In genomic region chr7:55986526-55987214, GRCm38 (mm10) we compare ENCODE assay signal across 7 mouse cellular contexts. TPM values are rescaled to one million over a fixed set of nuclear protein-coding genes. Genes with fewer than 3 reads are reported as not detected.
DNase-seq lines count a peak whose midpoint lies in the region; ATAC-seq lines count a peak whose summit lies in the region.

No protein-coding gene starts in this region.

- no peak overlapping the region for H3K4me3 ChIP-seq in intestine, embryonic 16.5 days (ENCODE audit: low read length)
- no peak overlapping the region for H3K4me3 ChIP-seq in midbrain, embryonic 13.5 days (replicated peaks)

- no peaks in the 10 kb centered on the region for H3K27me3 ChIP-seq in intestine, embryonic 16.5 days (replicated peaks; ENCODE audit: control insufficient read depth, insufficient read depth, low read length)
- H3K27me3 ChIP-seq in midbrain, embryonic 13.5 days, result no peaks in the 10 kb centered on the region

- peak; percentile 30 for DNase-seq in adrenal gland, adult 8-10 months
- DNase-seq in embryo, embryonic 11 days, result peak; percentile 78
- peak; percentile 54 to 80 for DNase-seq in gastrocnemius, postnatal 4 days (ENCODE audit: low spot score in 2 of 2)
- DNase-seq in left cerebral cortex, postnatal 4 days, result peak; percentile 89
- DNase-seq in spleen, adult 12 weeks (ENCODE audit: low spot score), result peak; percentile 45

- no peaks in the 10 kb centered on the region for H3K4me1 ChIP-seq in intestine, embryonic 16.5 days (ENCODE audit: control insufficient read depth, insufficient read depth, low read length)
- H3K4me1 ChIP-seq in midbrain, embryonic 13.5 days (replicated peaks), result no peaks in the 10 kb centered on the region

- H3K27ac ChIP-seq in intestine, embryonic 16.5 days (ENCODE audit: low read length), result no peak overlapping the region
- no peak overlapping the region for H3K27ac ChIP-seq in midbrain, embryonic 13.5 days

- peak; percentile 72 for ATAC-seq in intestine, embryonic 16.5 days
- peak; percentile 66 for ATAC-seq in midbrain, embryonic 13.5 days

- 33% methylated on average over 13 of the region's 13 CpGs for WGBS in intestine, embryonic 16.5 days
- WGBS in midbrain, embryonic 13.5 days, result 40% methylated on average over 13 of the region's 13 CpGs

- H3K9ac ChIP-seq in intestine, embryonic 16.5 days (ENCODE audit: low read depth, low read length), result no peak overlapping the region
- no peak overlapping the region for H3K9ac ChIP-seq in midbrain, embryonic 13.5 days (replicated peaks)

- no peaks in the 10 kb centered on the region for H3K9me3 ChIP-seq in intestine, embryonic 16.5 days (ENCODE audit: control insufficient read depth, low read length)
- no peaks in the 10 kb centered on the region for H3K9me3 ChIP-seq in midbrain, embryonic 13.5 days

- H3K4me2 ChIP-seq in intestine, embryonic 16.5 days (ENCODE audit: low read depth, low read length), result peak overlapping the region; percentile 30; the same call in 1 of the 2 replicates
- peak overlapping the region; percentile 34; the same call in 1 of the 2 replicates for H3K4me2 ChIP-seq in midbrain, embryonic 13.5 days (replicated peaks)

- H3K36me3 ChIP-seq in intestine, embryonic 16.5 days (ENCODE audit: control insufficient read depth, insufficient read depth, low read length), result no peaks in the 10 kb centered on the region
- H3K36me3 ChIP-seq in midbrain, embryonic 13.5 days, result peaks cover 23% of the 10 kb centered on the region

- intact Hi-C loops in left cerebral cortex, postnatal 4 days (cut with DNase I), result loop anchor here (5.0 to 10.0 kb wide), 2 partner anchors 61 to 108 kb away; no protein-coding TSS in a partner anchor

RNA-seq across cellular contexts. Expression of gene Nipa2, which starts 24.4 kb away (rescaled TPM):
- total RNA-seq in adrenal gland, adult 8-10 months (2022), result 10 to 100 TPM; 49.1 to 66.3 (median 54.7) TPM
- total RNA-seq in gastrocnemius, postnatal 4 days (2021), result 10 to 100 TPM; 31.5 to 32.4 TPM
- 55.9 and 71.0 TPM in 2 replicates for polyA plus RNA-seq in intestine, embryonic 16.5 days (2015; fragmentation: Nextera tagmentation; extraction: Ambion mirVana)
- total RNA-seq in left cerebral cortex, postnatal 4 days (2021), result 10 to 100 TPM; 43.1 to 52.5 TPM
- 33.2 and 34.5 TPM in 2 replicates for polyA plus RNA-seq in midbrain, embryonic 13.5 days (2015; fragmentation: Nextera tagmentation; extraction: Ambion mirVana)

RNA-seq across cellular contexts. Expression of gene Nipa1, which starts 33.1 kb away (rescaled TPM):
- total RNA-seq in adrenal gland, adult 8-10 months (2022), result 10 to 100 TPM; 11.3 to 14.1 (median 12.3) TPM
- 1 to 10 TPM; 4.1 to 4.2 TPM for total RNA-seq in gastrocnemius, postnatal 4 days (2021)
- polyA plus RNA-seq in intestine, embryonic 16.5 days (2015; fragmentation: Nextera tagmentation; extraction: Ambion mirVana), result 2.9 and 3.7 TPM in 2 replicates
- total RNA-seq in left cerebral cortex, postnatal 4 days (2021), result 10 to 100 TPM; 65.4 to 66.1 TPM
- polyA plus RNA-seq in midbrain, embryonic 13.5 days (2015; fragmentation: Nextera tagmentation; extraction: Ambion mirVana), result 20.0 and 21.8 TPM in 2 replicates

Comparison
In these comparisons a context has a peak if more than half of its experiments do, and no peak if none do; other contexts are left out.
1. DNase-seq: peak in every context shown above with its lines; median percentile 89 in left cerebral cortex, postnatal 4 days; 78 in embryo, embryonic 11 days; 67 in gastrocnemius, postnatal 4 days; 45 in spleen, adult 12 weeks; 30 in adrenal gland, adult 8-10 months.
2. RNA of gene Nipa1, which starts 33.1 kb away (total RNA-seq): 65.4 to 66.1 TPM in left cerebral cortex, postnatal 4 days; 11.3 to 14.1 TPM in adrenal gland, adult 8-10 months and 4.1 to 4.2 TPM in gastrocnemius, postnatal 4 days; every median in the first group is over 4 times any median in the second.